Mouse (Mus musculus) G1E (cell line): ENCODE measurements at regions not wholly inside any gene's neighbourhood (a gene's known extent, or its start where the extent isn't known, plus 50 kb on each side); places are given as distances from the start of the nearest gene placed in this dataset.
A peak's percentile ranks its signal among the peaks of the same experiment; 100 is the strongest.

Source experiments
- ATAC-seq: 2 replicates; pipeline ENCODE4 v1.8.0; 2016; ENCODE audit warnings: mild to moderate bottlenecking; ENCODE audit not compliant: insufficient number of reproducible peaks, poor library complexity, low FRiP score, severe bottlenecking; ENCODE audit errors: extremely low read depth
- DNase-seq: peaks from one replicate; pipeline ENCODE4 v3.0.0; 2012; ENCODE audit warnings: low spot score
- H3K27me3 ChIP-seq: 2 replicates; pipeline ENCODE4 v1.6.1; 2012; ENCODE audit warnings: mild to moderate bottlenecking, low read length, inconsistent platforms; ENCODE audit not compliant: insufficient read depth
- H3K36me3 ChIP-seq: replicated peaks from 2 replicates; pipeline ENCODE3; 2012; ENCODE audit warnings: mild to moderate bottlenecking, inconsistent platforms
- H3K4me1 ChIP-seq: 2 replicates; pipeline ENCODE4 v1.6.1; 2012; ENCODE audit warnings: low read depth, low read length, inconsistent platforms, mixed read lengths; ENCODE audit not compliant: insufficient read depth
- H3K4me3 ChIP-seq: 2 replicates; pipeline ENCODE4 v1.5.1; 2012; ENCODE audit warnings: low read depth, mild to moderate bottlenecking, inconsistent platforms, low read length, moderate library complexity, mixed read lengths
- H3K9me3 ChIP-seq: replicated peaks from 2 replicates; pipeline ENCODE4 v1.6.1; 2012; ENCODE audit warnings: inconsistent platforms
- CTCF ChIP-seq: IDR thresholded peaks from 2 replicates; pipeline ENCODE4 v1.5.1; 2012; ENCODE audit warnings: low read depth, low read length, inconsistent platforms, mixed read lengths
- GATA1 ChIP-seq: IDR thresholded peaks from 2 replicates; pipeline ENCODE4 v1.6.1; 2012; ENCODE audit warnings: borderline replicate concordance, low read length, inconsistent platforms, mixed read lengths
- GATA2 ChIP-seq: IDR thresholded peaks from 2 replicates; pipeline ENCODE4 v1.6.1; 2012; ENCODE audit warnings: low read depth, low read length, inconsistent platforms, borderline replicate concordance
- POLR2AphosphoS5 ChIP-seq: IDR thresholded peaks from 2 replicates; pipeline ENCODE4 v1.6.1; 2012; ENCODE audit warnings: low read depth, low read length, inconsistent platforms; ENCODE audit not compliant: insufficient replicate concordance
- TAL1 ChIP-seq: conservative IDR thresholded peaks from 2 replicates; pipeline ENCODE4 v1.6.1; 2012; ENCODE audit warnings: low read depth, low read length, inconsistent platforms, mixed read lengths

- DNase-seq = no peak
- Histone ChIP-seq H3K36me3 (no peaks in the 10 kb centered on the region), H3K9me3 (peaks cover 3% of the 10 kb centered on the region; the same call in 1 of the 2 replicates), H3K4me1 (peaks cover 32% of the 10 kb centered on the region), H3K27me3 (no peaks in the 10 kb centered on the region), H3K4me3 (no peak overlapping the region)
- no peak for ATAC-seq
- TF ChIP-seq GATA2 (no peak), GATA1 (no peak), POLR2AphosphoS5 (no peak), CTCF (no peak), TAL1 (no peak)
Observed at GRCm38 (mm10) chr2:78987388-78987787, 119.5 kb downstream of the Ube2e3 start.

- H3K4me1 ChIP-seq = peaks cover 27% of the 10 kb centered on the region
- no peak for ATAC-seq
- DNase-seq = no peak
- no peaks in the 10 kb centered on the region for H3K27me3 ChIP-seq
- peaks cover 3% of the 10 kb centered on the region; the same call in 1 of the 2 replicates for H3K9me3 ChIP-seq
- TF ChIP-seq TAL1 (no peak), CTCF (no peak), GATA1 (no peak), POLR2AphosphoS5 (no peak), GATA2 (no peak)
- no peaks in the 10 kb centered on the region for H3K36me3 ChIP-seq
- H3K4me3 ChIP-seq = no peak overlapping the region
Observed at GRCm38 (mm10) chr2:78988224-78988623, 120.3 kb downstream of the Ube2e3 start.

GRCm38 (mm10) chr2:78994800-78995555 lies 127.1 kb downstream of the Ube2e3 start:
- no peaks in the 10 kb centered on the region for H3K27me3 ChIP-seq
- H3K9me3 ChIP-seq = no peaks in the 10 kb centered on the region
- DNase-seq (peak; percentile 8), ATAC-seq (no peak)
- TF ChIP-seq GATA1 = no peak
- TF ChIP-seq TAL1 = no peak
- TF ChIP-seq POLR2AphosphoS5 = no peak
- no peak for TF ChIP-seq CTCF
- no peak for TF ChIP-seq GATA2
- H3K4me1 ChIP-seq = peaks cover 32% of the 10 kb centered on the region
- H3K36me3 ChIP-seq = no peaks in the 10 kb centered on the region
- no peak overlapping the region for H3K4me3 ChIP-seq

- DNase-seq (no peak), ATAC-seq (no peak)
- Histone ChIP-seq H3K9me3 (no peaks in the 10 kb centered on the region), H3K4me1 (peaks cover 23% of the 10 kb centered on the region), H3K4me3 (no peak overlapping the region), H3K27me3 (no peaks in the 10 kb centered on the region), H3K36me3 (no peaks in the 10 kb centered on the region)
- TF ChIP-seq GATA2 (no peak), GATA1 (no peak), CTCF (no peak), TAL1 (no peak), POLR2AphosphoS5 (no peak)
Observed at GRCm38 (mm10) chr2:78998637-78999036, 130.7 kb downstream of the Ube2e3 start.

- Histone ChIP-seq H3K9me3 (no peaks in the 10 kb centered on the region), H3K36me3 (no peaks in the 10 kb centered on the region), H3K4me3 (no peak overlapping the region), H3K27me3 (no peaks in the 10 kb centered on the region), H3K4me1 (peaks cover 27% of the 10 kb centered on the region)
- ATAC-seq (no peak), DNase-seq (no peak)
- no peak for TF ChIP-seq GATA1
- TF ChIP-seq GATA2 = no peak
- TF ChIP-seq CTCF = no peak
- TF ChIP-seq POLR2AphosphoS5 = no peak
- no peak for TF ChIP-seq TAL1
Observed at GRCm38 (mm10) chr2:78999410-78999809, 131.5 kb downstream of the Ube2e3 start.

GRCm38 (mm10) chr2:79004862-79005261 lies 136.9 kb downstream of the Ube2e3 start:
- H3K36me3 ChIP-seq = no peaks in the 10 kb centered on the region
- peaks cover 21% of the 10 kb centered on the region for H3K4me1 ChIP-seq

More at GRCm38 (mm10) chr2:79004862-79005261, 136.9 kb downstream of the Ube2e3 start:
- Histone ChIP-seq H3K27me3 (no peaks in the 10 kb centered on the region), H3K9me3 (no peaks in the 10 kb centered on the region), H3K4me3 (no peak overlapping the region)
- TF ChIP-seq GATA1 (no peak), POLR2AphosphoS5 (no peak), GATA2 (no peak), CTCF (no peak), TAL1 (no peak)
- DNase-seq = no peak
- ATAC-seq = no peak
